Mouse (Mus musculus) large intestine, adult 2 months (tissue): Measurements from ENCODE around the gene Slc16a10. TPM values are rescaled to one million over a fixed set of nuclear protein-coding genes. Genes with fewer than 3 reads are reported as not detected.

Source experiments
- DNase-seq: peaks from one replicate; pipeline ENCODE4 v3.0.0-alpha.2; 2012; ENCODE audit warnings: low read depth, low spot score
- WGBS: fragments of 180-500 bp; shearing (Covaris S2); methylation state at CpG from one replicate; pipeline ENCODE4 v1.1.7; 2018; 5-methylcytosine and 5-hydroxymethylcytosine counted together
- polyA plus RNA-seq: library from polyadenylated mRNA; depleted of rRNA; stranded (reverse); fragments of >200 nt; gene quantifications from 2 replicates; pipeline ENCODE4 v1.2.3, GENCODE M21; 2012; rRNA removed

Gene Slc16a10
- polyA plus RNA-seq = 32.4 and 108 TPM in 2 replicates

DNA sequence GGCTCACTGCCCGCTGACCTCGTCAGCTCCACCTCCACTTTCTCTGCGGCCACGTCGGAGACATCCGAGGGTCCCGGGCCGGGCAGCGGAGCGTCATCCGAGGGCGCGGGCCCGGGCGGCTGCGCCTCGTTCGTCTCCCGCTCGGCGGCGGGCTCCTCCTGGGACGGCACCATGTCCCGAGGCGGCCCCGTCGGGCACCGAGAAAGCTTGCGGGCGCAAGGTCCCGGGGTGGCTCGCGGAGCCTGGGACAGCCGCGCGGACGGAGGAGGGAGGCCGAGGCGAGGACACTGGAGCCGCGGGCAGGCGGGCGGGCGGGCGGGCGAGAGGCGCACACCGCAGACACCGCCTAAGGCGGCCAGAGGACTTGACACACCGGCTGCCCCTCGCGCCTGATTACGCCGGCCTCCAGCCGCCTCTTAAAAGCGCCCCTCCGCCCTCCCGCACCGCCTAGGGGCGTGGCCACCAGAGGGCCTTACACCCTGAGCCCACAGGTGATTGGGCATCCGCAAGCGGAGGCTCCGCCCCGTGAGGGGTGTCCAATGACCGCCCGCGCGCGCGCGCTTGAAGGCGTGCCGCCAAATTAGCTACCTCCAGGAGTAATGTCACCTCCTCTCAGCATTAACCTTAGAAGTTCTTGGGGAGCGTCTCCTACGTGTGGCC is at the start of gene Slc16a10:
Slc16a10 (minus strand) TSS at position 395 of the 660 bp plus-strand sequence.
- peak; percentile 87 for DNase-seq
- WGBS = under 1% methylated on average over 75 of the region's 76 CpGs

DNA sequence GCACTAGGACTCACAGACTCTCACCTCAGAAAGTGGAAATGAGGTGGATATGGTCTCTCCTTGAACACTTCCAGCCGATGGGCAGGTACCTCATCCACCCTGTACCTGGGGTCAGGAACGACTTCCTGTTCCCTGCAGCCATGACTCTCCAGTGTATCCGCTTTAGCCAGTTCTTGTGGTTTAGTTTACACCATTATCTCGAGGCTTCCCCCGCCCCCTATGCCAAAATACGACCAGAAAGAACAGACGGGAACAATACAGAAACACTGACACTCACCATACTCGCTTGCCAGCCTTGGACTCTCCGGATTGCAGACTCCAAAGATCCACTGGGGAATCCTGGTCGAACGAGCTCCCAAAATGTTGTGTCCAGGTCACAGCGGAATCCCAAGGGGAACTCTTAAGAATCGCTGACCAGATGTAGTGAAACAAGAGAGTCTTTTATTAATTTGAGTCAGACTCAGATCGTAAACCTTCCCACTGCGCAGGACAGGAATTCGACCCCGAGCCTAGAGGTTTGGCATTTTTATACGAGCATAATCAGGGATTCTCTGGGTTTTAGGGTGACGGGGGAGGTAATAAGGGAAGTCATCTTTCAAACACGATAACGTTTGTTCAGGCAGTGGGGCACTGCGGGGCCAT is 49.4 kb upstream of the Slc16a10 start:
- WGBS = 11% methylated on average over 22 of the region's 22 CpGs

DNA sequence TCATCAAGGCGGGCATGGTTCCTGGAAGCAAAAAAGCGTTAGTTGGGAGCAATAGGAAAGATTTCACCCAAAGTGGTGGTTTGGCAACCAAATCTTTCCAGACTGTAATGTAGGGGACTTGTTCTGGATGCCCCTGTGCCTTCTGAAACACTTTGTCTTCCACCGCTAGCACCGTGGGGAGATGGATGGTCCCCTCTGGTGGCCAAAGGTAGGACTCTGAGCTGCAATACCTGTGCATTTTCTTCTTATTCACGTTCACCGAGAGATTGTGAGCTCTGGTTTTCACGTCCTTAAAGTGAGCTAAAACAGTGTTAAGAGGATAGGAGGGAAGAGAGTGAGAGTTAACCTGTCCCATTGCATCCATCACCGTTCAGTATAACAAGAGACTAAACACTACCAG is 48.8 kb upstream of the Slc16a10 start:
- WGBS = 68% methylated on average over 8 of the region's 8 CpGs

More for the DNA sequence above, 49.4 kb upstream of the Slc16a10 start:
- DNase-seq = no peak

DNA sequence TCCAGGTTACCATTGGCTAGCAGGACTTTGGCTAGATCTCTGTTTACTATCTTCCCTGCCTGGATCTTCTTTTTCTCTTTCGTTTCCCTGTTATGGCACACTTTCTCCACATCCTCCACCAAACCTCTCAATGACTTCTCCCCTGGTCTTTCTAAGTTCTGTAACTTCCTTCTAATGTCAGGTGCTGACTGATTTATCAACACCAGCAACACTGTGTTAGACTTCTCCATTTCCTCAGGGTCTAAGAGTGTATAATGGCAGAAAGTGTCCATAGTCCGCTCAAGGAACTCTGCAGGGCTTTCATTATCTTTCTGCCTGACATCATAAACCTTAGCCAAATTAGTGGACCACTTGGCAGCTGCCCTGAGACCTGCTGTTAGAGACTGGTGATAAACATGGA is 47.6 kb upstream of the Slc16a10 start:
- DNase-seq = no peak
- 93% methylated on average over 2 of the region's 2 CpGs for WGBS

More for the DNA sequence above, 48.8 kb upstream of the Slc16a10 start:
- DNase-seq = no peak

DNA sequence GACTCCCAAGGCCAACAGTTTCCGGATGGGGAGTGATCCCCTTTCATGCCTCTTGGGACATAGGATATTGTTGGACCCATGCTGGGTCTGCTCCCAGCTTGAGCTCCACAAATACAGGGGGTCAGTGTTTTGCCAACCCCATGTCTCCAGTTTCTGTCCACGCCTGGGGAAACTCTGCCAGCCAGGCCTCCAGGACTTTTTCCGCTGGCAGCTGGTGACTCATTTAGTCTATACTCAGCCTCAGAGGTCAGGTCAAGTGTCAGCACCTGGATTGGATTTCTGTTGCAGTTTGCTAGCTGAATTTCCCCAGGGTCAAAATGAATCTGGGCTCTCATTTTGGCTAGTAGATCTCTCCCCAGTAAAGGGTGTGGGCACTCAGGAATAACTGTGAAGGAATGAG is 46.8 kb upstream of the Slc16a10 start:
- DNase-seq = no peak
- WGBS = 90% methylated on average over 3 of the region's 3 CpGs

DNA sequence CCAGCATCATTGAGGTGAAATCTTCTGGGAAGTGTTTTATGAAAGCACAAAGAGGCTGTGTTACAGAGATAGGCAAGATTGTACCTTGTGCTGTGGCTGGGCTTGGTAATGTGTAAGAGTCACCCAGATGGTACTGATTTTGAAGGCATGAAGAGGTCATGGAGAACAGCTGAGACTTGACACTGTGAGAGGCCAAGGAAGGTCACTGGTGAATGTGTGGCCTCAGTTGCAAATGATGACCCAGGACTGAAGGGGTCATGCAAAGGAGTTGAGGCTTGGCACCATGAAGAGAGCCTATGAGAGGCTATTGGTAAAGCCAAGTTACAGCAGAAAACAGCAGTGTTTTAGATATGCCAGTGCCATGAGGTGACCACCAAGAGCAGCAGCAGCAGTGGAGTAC is 43.9 kb upstream of the Slc16a10 start:
- no peak for DNase-seq

GRCm38 (mm10) chr10:40180011-40180410 is 38.0 kb upstream of the Slc16a10 start:
- 56% methylated on average over 2 of the region's 2 CpGs for WGBS
- DNase-seq = no peak

DNA sequence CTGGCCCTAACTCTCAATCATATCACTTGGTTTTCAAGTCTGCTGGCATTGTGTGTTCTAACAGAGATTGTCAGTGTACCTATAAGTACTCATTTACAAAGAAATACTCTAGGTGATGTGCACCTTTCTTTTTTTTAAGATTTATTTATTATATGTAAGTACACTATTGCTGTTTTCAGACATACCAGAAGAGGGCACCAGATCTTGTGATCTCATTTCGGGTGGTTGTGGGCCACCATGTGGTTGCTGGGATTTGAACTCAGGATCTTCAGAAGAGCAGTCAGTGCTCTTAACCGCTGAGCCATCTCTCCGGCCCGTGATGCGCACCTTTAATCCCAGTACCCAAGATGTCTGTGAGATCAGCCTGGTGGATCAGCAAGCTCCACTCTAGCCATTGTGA is 37.1 kb upstream of the Slc16a10 start:
- DNase-seq = no peak
- WGBS = 93% methylated on average over 5 of the region's 5 CpGs

- peak; percentile 53 for DNase-seq
- WGBS = 10% methylated on average over 6 of the region's 6 CpGs
Measured at GRCm38 (mm10) chr10:40177323-40177962, 35.4 kb upstream of the Slc16a10 start.

- WGBS = 92% methylated on average over 6 of the region's 6 CpGs
- no peak for DNase-seq
Measured at GRCm38 (mm10) chr10:40172136-40172535, 30.1 kb upstream of the Slc16a10 start.

GRCm38 (mm10) chr10:40171211-40171610 is 29.2 kb upstream of the Slc16a10 start:
- DNase-seq = no peak
- WGBS = 68% methylated on average over 8 of the region's 8 CpGs

DNA sequence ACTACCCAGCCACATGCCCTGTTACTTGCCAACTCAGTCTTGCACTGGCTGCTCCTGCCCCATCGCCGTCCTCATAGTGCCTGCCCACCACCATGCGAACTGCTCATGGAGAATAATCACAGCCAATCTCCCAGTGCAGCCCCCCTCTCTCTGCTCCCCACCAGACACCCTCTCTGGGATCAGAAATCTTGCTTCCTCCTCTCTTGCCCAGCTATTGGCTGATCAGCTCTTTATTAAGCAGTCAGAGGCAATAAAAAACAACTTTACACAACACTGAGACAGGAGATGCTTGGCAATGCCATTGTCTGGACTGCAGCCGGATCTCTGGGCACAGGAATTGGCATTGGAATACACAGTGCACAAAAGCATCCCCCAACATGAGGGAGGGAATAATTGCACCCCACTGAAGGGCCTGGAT is 28.1 kb upstream of the Slc16a10 start:
- WGBS = 86% methylated on average over 4 of the region's 4 CpGs

GRCm38 (mm10) chr10:40169566-40169965 is 27.5 kb upstream of the Slc16a10 start:
- DNase-seq = no peak
- 86% methylated on average over 10 of the region's 10 CpGs for WGBS

More for the DNA sequence above, 28.1 kb upstream of the Slc16a10 start:
- DNase-seq = no peak

DNA sequence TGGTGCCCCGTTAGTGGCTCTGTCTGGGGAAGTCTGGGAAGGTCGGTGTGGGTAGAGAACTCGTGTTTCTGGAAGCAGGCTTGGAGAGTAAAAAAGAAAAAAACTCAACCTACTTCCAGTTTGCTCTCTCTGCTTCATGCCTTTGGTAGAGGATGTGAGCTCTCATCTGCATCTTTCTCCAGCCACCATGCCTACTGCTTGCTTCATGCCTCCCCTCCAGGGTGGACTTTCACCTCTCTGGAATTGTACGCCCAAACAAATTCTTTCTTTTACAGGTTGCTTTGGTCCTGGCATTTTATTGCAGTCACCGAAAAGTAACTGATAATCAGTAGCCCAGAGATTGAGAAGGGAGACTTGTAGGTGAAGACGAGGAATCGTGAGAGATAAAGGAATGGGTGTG is 27.0 kb upstream of the Slc16a10 start:
- DNase-seq = no peak
- 64% methylated on average over 7 of the region's 7 CpGs for WGBS

- DNase-seq = no peak
- WGBS = 75% methylated on average over 27 of the region's 27 CpGs
Measured at GRCm38 (mm10) chr10:40164421-40165386, 22.6 kb upstream of the Slc16a10 start.

- WGBS = 40% methylated on average over 13 of the region's 13 CpGs
Measured at GRCm38 (mm10) chr10:40163914-40164313, 21.9 kb upstream of the Slc16a10 start.

DNA sequence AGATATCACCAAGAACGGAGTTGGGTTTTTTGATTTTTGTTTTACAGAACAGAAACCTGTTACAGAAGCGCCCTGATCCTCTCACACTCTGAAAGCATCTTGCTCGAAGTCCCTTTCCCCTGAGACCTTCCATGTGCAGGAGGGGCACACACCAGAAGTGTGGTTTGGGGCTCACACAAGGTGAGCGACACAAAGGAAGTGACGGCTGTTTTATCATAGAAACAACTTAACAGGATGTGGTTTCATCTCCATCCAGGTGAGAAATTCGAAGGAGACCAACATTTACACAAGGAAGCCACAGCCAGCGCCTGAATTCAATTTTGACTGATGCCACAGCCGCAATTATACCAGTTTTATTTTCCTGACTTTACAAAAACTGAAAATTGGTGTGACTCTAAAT is 21.3 kb upstream of the Slc16a10 start:
- DNase-seq = no peak
- WGBS = 83% methylated on average over 8 of the region's 8 CpGs

More at GRCm38 (mm10) chr10:40163914-40164313, 21.9 kb upstream of the Slc16a10 start:
- DNase-seq = no peak

GRCm38 (mm10) chr10:40161701-40162255 is 19.7 kb upstream of the Slc16a10 start:
- no peak for DNase-seq
- WGBS = 93% methylated on average over 5 of the region's 5 CpGs

GRCm38 (mm10) chr10:40161236-40161635 is 19.2 kb upstream of the Slc16a10 start:
- WGBS = 91% methylated on average over 2 of the region's 2 CpGs
- DNase-seq = no peak

- 66% methylated on average over 4 of the region's 4 CpGs for WGBS
- DNase-seq = no peak
Measured at GRCm38 (mm10) chr10:40152550-40152857, 10.4 kb upstream of the Slc16a10 start.
